Mouse (Mus musculus): ENCODE measurements at regions not wholly inside any gene's neighbourhood (a gene's known extent, or its start where the extent isn't known, plus 50 kb on each side); places are given as distances from the start of the nearest gene placed in this dataset.

DNA sequence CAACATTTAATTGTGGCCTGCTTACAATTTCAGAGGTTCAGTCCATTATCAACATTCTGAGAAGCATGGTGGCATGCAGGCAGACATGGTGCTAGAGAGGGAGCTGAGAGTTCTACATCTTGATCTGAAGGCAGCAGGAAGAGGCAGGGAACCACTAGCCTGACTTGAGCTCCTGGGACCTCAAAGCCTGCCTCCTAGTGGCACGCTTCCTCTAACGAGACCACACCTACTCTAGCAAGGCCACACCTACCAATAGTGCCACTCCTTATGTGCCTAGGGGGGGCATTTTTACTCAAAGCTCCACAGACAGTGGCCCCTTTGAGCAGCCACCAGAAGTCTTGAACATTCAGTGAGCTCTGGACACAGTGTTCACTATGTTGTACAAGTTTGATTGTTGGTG lies 165.5 kb downstream of the Ackr3 start:
- TF ChIP-seq ZNF384 (IDR thresholded peaks at IDR 0.05; ENCODE audit: low read depth, low read length) (no peak), ZC3H11A (IDR thresholded peaks at IDR 0.05; ENCODE audit: borderline replicate concordance, low read depth, low read length) (no peak), HCFC1 (IDR thresholded peaks at IDR 0.05; ENCODE audit: borderline replicate concordance, insufficient read depth, low read length) (no peak), CHD2 (IDR thresholded peaks at IDR 0.05; ENCODE audit: low read depth, low read length) (no peak), MAFK (IDR thresholded peaks at IDR 0.05; ENCODE audit: insufficient read depth, low read depth, low read length) (no peak)
- H3K9ac ChIP-seq (ENCODE audit: insufficient read depth, low read depth, low read length, poor library complexity, severe bottlenecking): no peak overlapping the region
- H3K4me3 ChIP-seq (ENCODE audit: insufficient read depth in 1 of 2, low read depth in 1 of 2, low read length in 2 of 2, poor library complexity in 1 of 2, severe bottlenecking in 1 of 2): no peak overlapping the region
- in situ Hi-C loops (cut with MboI; ENCODE audit: low sequenced_read_pairs in 2 of 2, unreplicated experiment in 2 of 2): no loop called here
- H3K4me1 ChIP-seq (ENCODE audit: control insufficient read depth in 2 of 2, insufficient read depth in 2 of 2, low read length in 2 of 2, poor library complexity in 1 of 2): no peaks in the 10 kb centered on the region
- no peak for DNase-seq (ENCODE audit: low read depth, low spot score)
- H3K27ac ChIP-seq (ENCODE audit: insufficient read depth, low read depth, low read length, poor library complexity, severe bottlenecking): no peak overlapping the region
- H3K9me3 ChIP-seq (ENCODE audit: control insufficient read depth, insufficient read depth, low read depth, low read length): no peaks in the 10 kb centered on the region
- no peaks in the 10 kb centered on the region for H3K36me3 ChIP-seq (ENCODE audit: control insufficient read depth, insufficient read depth, low read length, poor library complexity, severe bottlenecking)

DNA sequence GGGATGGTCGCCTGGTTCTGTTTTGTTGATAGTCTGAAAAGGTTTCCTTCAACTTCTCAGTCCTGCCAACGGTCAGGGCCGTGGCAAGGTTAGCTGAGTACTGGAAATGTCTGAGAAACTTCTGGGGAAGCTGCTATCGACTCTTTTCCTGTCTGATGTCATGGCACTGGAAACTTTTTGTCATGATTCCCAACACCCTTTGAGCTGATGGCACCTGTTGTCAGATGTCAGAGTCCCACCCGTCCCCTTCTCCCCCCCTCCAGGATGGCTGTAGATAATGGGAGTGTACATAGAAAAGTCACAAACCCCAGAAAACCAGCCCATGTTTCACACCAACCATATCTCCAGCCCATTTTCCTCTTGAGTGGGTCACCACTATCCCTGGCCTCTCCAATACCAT lies 167.0 kb downstream of the Ackr3 start:
- no peak for TF ChIP-seq ZC3H11A (IDR thresholded peaks at IDR 0.05; ENCODE audit: borderline replicate concordance, low read depth, low read length)
- no peak for TF ChIP-seq HCFC1 (IDR thresholded peaks at IDR 0.05; ENCODE audit: borderline replicate concordance, insufficient read depth, low read length)
- no peak for TF ChIP-seq ZNF384 (IDR thresholded peaks at IDR 0.05; ENCODE audit: low read depth, low read length)
- TF ChIP-seq MAFK (IDR thresholded peaks at IDR 0.05; ENCODE audit: insufficient read depth, low read depth, low read length): no peak
- TF ChIP-seq CHD2 (IDR thresholded peaks at IDR 0.05; ENCODE audit: low read depth, low read length): no peak
- no peaks in the 10 kb centered on the region for H3K36me3 ChIP-seq (ENCODE audit: control insufficient read depth, insufficient read depth, low read length, poor library complexity, severe bottlenecking)
- in situ Hi-C loops (cut with MboI; ENCODE audit: low sequenced_read_pairs in 2 of 2, unreplicated experiment in 2 of 2): no loop called here

DNA sequence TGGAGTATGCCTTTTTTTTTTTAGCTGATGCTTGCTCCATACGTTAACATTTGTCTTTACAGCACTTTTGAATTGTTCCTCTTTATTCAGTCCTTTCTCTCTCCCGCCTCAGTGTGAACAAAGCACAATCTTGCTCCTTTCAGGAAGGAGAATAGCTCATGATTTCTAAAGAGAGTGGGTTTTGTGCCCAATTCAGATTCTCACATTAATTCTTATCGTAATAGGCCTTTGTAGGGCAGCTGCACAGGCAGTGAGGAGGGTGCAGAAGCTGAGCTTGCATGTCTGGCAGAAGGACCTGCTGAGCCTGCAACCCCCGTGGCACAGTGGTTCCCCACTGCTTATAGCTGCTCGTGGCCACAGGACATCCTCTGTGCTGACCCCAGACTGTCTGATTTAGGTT lies 169.2 kb downstream of the Ackr3 start:
- TF ChIP-seq MAFK (IDR thresholded peaks at IDR 0.05; ENCODE audit: insufficient read depth, low read depth, low read length): no peak
- no peak for TF ChIP-seq HCFC1 (IDR thresholded peaks at IDR 0.05; ENCODE audit: borderline replicate concordance, insufficient read depth, low read length)
- TF ChIP-seq ZNF384 (IDR thresholded peaks at IDR 0.05; ENCODE audit: low read depth, low read length): no peak
- no peak for TF ChIP-seq ZC3H11A (IDR thresholded peaks at IDR 0.05; ENCODE audit: borderline replicate concordance, low read depth, low read length)
- no peak for TF ChIP-seq CHD2 (IDR thresholded peaks at IDR 0.05; ENCODE audit: low read depth, low read length)

More for the DNA sequence above, 167.0 kb downstream of the Ackr3 start:
- Histone ChIP-seq H3K27ac (ENCODE audit: insufficient read depth, low read depth, low read length, poor library complexity, severe bottlenecking) (no peak overlapping the region), H3K9ac (ENCODE audit: insufficient read depth, low read depth, low read length, poor library complexity, severe bottlenecking) (no peak overlapping the region), H3K4me1 (ENCODE audit: control insufficient read depth in 2 of 2, insufficient read depth in 2 of 2, low read length in 2 of 2, poor library complexity in 1 of 2) (no peaks in the 10 kb centered on the region), H3K9me3 (ENCODE audit: control insufficient read depth, insufficient read depth, low read depth, low read length) (no peaks in the 10 kb centered on the region), H3K4me3 (ENCODE audit: insufficient read depth in 1 of 2, low read depth in 1 of 2, low read length in 2 of 2, poor library complexity in 1 of 2, severe bottlenecking in 1 of 2) (no peak overlapping the region)
- DNase-seq (ENCODE audit: low read depth, low spot score): no peak

DNA sequence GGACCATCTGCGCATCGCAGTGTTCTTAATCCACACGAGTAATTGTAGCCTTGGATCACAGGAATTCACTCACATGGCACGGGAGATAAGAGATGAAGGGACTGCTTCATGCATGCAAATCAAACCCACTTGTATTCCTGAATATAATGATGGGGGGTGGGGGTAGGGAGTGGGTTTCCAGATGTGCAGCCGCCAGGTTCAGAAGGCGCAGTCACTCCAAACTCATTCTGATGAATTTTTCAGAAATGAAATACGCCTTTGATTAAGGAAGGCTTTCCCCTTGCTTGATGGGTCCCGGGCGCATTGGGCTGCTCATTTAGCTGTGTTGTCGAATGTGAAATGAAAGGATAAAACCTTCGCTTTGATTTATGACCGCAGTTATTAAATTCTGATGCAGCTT lies 170.7 kb downstream of the Ackr3 start:
- H3K9me3 ChIP-seq (ENCODE audit: control insufficient read depth, insufficient read depth, low read depth, low read length): no peaks in the 10 kb centered on the region
- no peak for DNase-seq (ENCODE audit: low read depth, low spot score)
- H3K27ac ChIP-seq (ENCODE audit: insufficient read depth, low read depth, low read length, poor library complexity, severe bottlenecking): no peak overlapping the region
- no peaks in the 10 kb centered on the region for H3K4me1 ChIP-seq (ENCODE audit: control insufficient read depth in 2 of 2, insufficient read depth in 2 of 2, low read length in 2 of 2, poor library complexity in 1 of 2)
- in situ Hi-C loops (cut with MboI; ENCODE audit: low sequenced_read_pairs in 2 of 2, unreplicated experiment in 2 of 2): no loop called here
- no peak for TF ChIP-seq MAFK (IDR thresholded peaks at IDR 0.05; ENCODE audit: insufficient read depth, low read depth, low read length)
- no peak for TF ChIP-seq HCFC1 (IDR thresholded peaks at IDR 0.05; ENCODE audit: borderline replicate concordance, insufficient read depth, low read length)
- no peak for TF ChIP-seq ZNF384 (IDR thresholded peaks at IDR 0.05; ENCODE audit: low read depth, low read length)
- TF ChIP-seq CHD2 (IDR thresholded peaks at IDR 0.05; ENCODE audit: low read depth, low read length): no peak
- no peak for TF ChIP-seq ZC3H11A (IDR thresholded peaks at IDR 0.05; ENCODE audit: borderline replicate concordance, low read depth, low read length)
- H3K36me3 ChIP-seq (ENCODE audit: control insufficient read depth, insufficient read depth, low read length, poor library complexity, severe bottlenecking): no peaks in the 10 kb centered on the region
- H3K9ac ChIP-seq (ENCODE audit: insufficient read depth, low read depth, low read length, poor library complexity, severe bottlenecking): no peak overlapping the region
- no peak overlapping the region for H3K4me3 ChIP-seq (ENCODE audit: insufficient read depth in 1 of 2, low read depth in 1 of 2, low read length in 2 of 2, poor library complexity in 1 of 2, severe bottlenecking in 1 of 2)

More for the DNA sequence above, 169.2 kb downstream of the Ackr3 start:
- DNase-seq (ENCODE audit: low read depth, low spot score): no peak
- in situ Hi-C loops (cut with MboI; ENCODE audit: low sequenced_read_pairs in 2 of 2, unreplicated experiment in 2 of 2): no loop called here
- Histone ChIP-seq H3K9me3 (ENCODE audit: control insufficient read depth, insufficient read depth, low read depth, low read length) (no peaks in the 10 kb centered on the region), H3K4me3 (ENCODE audit: insufficient read depth in 1 of 2, low read depth in 1 of 2, low read length in 2 of 2, poor library complexity in 1 of 2, severe bottlenecking in 1 of 2) (no peak overlapping the region), H3K4me1 (ENCODE audit: control insufficient read depth in 2 of 2, insufficient read depth in 2 of 2, low read length in 2 of 2, poor library complexity in 1 of 2) (no peaks in the 10 kb centered on the region), H3K27ac (ENCODE audit: insufficient read depth, low read depth, low read length, poor library complexity, severe bottlenecking) (no peak overlapping the region), H3K9ac (ENCODE audit: insufficient read depth, low read depth, low read length, poor library complexity, severe bottlenecking) (no peak overlapping the region), H3K36me3 (ENCODE audit: control insufficient read depth, insufficient read depth, low read length, poor library complexity, severe bottlenecking) (no peaks in the 10 kb centered on the region)
